Mouse (Mus musculus): ENCODE measurements around the gene Cabp2. TPM values are rescaled to one million over a fixed set of nuclear protein-coding genes. Genes with fewer than 3 reads are reported as not detected.
"Not testable (repeated sequence)": the region's sequence is repeated elsewhere in the genome, so short reads cannot be mapped to it uniquely, and the experiment has no call there.

The Cabp2 gene
- polyA plus RNA-seq, 1 experiment from 2014 or later, result not detected

DNA sequence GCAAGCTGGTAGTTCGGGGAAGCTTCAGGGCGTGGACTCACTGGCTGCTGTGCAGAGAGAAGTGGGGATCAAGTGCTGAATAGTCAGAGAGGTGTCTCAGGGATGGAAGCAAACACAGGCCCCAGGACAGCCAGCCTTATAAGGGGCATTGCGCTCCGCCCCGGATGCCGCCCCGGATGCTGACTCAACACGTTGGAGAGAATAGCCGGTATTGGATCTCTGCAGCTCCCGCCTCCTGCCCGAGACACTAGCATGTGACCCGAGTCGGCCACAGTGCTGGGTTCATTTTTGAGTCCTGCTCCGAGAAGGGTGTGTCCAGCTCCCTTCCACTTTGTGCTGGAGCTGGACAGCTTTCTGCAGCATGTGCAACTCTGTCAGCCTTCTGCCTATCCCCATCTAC lies 39.3 kb upstream of the Cabp2 start:
- ATAC-seq, result no peak
- WGBS, result 68% methylated on average over 14 of the region's 14 CpGs
- Histone ChIP-seq H3K4me2 (ENCODE audit: low read length) (no peak overlapping the region), H3K9ac (ENCODE audit: low read depth, low read length) (no peak overlapping the region), H3K27ac (ENCODE audit: low read depth, low read length) (no peak overlapping the region), H3K9me3 (ENCODE audit: control insufficient read depth, low read length) (no peaks in the 10 kb centered on the region), H3K4me1 (ENCODE audit: control insufficient read depth, insufficient read depth, low read depth, low read length) (no peaks in the 10 kb centered on the region; the same call in 1 of the 2 replicates), H3K27me3 (replicated peaks; ENCODE audit: control insufficient read depth, insufficient read depth, low read length) (no peaks in the 10 kb centered on the region), H3K4me3 (ENCODE audit: low read length) (no peak overlapping the region), H3K36me3 (ENCODE audit: control insufficient read depth, insufficient read depth, low read length) (no peaks in the 10 kb centered on the region)

GRCm38 (mm10) chr19:4044109-4044508 lies 37.3 kb upstream of the Cabp2 start:
- H3K4me1 ChIP-seq (ENCODE audit: control insufficient read depth, insufficient read depth, low read depth, low read length); H3K27ac ChIP-seq (ENCODE audit: low read depth, low read length); H3K9ac ChIP-seq (ENCODE audit: low read depth, low read length); H3K4me2 ChIP-seq (ENCODE audit: low read length); H3K9me3 ChIP-seq (ENCODE audit: control insufficient read depth, low read length); H3K27me3 ChIP-seq (replicated peaks; ENCODE audit: control insufficient read depth, insufficient read depth, low read length); ATAC-seq; H3K4me3 ChIP-seq (ENCODE audit: low read length); H3K36me3 ChIP-seq (ENCODE audit: control insufficient read depth, insufficient read depth, low read length): not testable (repeated sequence)
- 89% methylated on average over 5 of the region's 5 CpGs for WGBS

GRCm38 (mm10) chr19:4045966-4046865 lies 35.2 kb upstream of the Cabp2 start, which contains the start of gene Gstp2:
Gene Gstp2 (minus strand): TSS chr19:4046023.
- no peak within 1 kb of the TSS for H3K4me3 ChIP-seq (ENCODE audit: low read length)
- WGBS, result 45% methylated on average over 16 of the region's 16 CpGs
- no peak within 1 kb of the TSS for H3K9ac ChIP-seq (ENCODE audit: low read depth, low read length)
- no peaks in the 10 kb centered on the region for H3K27me3 ChIP-seq (replicated peaks; ENCODE audit: control insufficient read depth, insufficient read depth, low read length)
- peak within 1 kb of the TSS; percentile 41 for H3K4me2 ChIP-seq (ENCODE audit: low read length)
- no peak within 1 kb of the TSS for H3K27ac ChIP-seq (ENCODE audit: low read depth, low read length)
- H3K36me3 ChIP-seq (ENCODE audit: control insufficient read depth, insufficient read depth, low read length), result no peaks in the 10 kb centered on the region
- ATAC-seq, result 0 out of 2 replicates have a peak, but pooled peaks have one; percentile 48
- H3K4me1 ChIP-seq (ENCODE audit: control insufficient read depth, insufficient read depth, low read depth, low read length), result no peaks in the 10 kb centered on the region
- no peaks in the 10 kb centered on the region for H3K9me3 ChIP-seq (ENCODE audit: control insufficient read depth, low read length)

DNA sequence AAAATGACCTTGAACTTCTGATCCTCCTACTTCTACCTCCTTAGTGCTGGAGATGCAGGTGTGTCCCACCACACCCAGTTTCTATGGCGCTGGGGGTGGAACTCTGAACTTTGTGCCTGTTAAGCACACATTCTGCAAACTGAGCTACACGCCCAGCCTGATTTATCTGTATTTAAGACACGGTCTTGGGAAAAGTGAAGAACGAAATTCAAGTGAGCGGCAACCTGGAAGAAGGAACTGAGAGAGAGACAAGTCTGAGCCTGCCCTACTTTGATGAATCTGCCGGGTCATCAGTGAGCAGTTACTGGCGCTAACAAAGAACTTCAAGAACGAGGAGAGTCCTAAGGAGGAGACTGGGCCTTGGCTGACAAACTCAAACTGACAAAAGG lies 34.5 kb upstream of the Cabp2 start:
- 91% methylated on average over 8 of the region's 8 CpGs for WGBS
- ATAC-seq, result no peak

DNA sequence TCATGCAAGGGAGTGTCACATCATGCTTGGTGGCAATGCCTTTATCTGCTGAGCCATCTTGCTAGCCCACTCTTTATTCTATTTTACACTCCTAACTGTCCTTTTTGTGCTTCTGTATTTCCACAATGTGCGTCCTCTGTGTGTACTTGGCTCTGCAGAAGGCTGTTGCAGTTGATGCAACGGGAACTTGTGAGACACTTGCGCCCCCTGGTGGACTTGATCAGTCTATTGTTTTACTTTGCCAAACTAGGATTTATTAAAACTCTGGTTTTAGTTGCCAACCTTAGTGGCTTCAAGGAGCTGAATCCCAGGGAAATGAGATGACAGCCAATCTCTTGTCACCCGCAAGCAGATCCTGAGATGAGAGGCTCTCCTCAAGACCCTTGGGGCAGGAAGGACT lies 33.5 kb upstream of the Cabp2 start:
- Histone ChIP-seq H3K4me3 (ENCODE audit: low read length) (no peak overlapping the region), H3K36me3 (ENCODE audit: control insufficient read depth, insufficient read depth, low read length) (no peaks in the 10 kb centered on the region), H3K4me1 (ENCODE audit: control insufficient read depth, insufficient read depth, low read depth, low read length) (no peaks in the 10 kb centered on the region), H3K9me3 (ENCODE audit: control insufficient read depth, low read length) (no peaks in the 10 kb centered on the region), H3K4me2 (ENCODE audit: low read length) (no peak overlapping the region), H3K27me3 (replicated peaks; ENCODE audit: control insufficient read depth, insufficient read depth, low read length) (no peaks in the 10 kb centered on the region), H3K9ac (ENCODE audit: low read depth, low read length) (no peak overlapping the region), H3K27ac (ENCODE audit: low read depth, low read length) (no peak overlapping the region)
- 19% methylated on average over 4 of the region's 4 CpGs for WGBS
- no peak for ATAC-seq

More for the DNA sequence above, 34.5 kb upstream of the Cabp2 start:
- Histone ChIP-seq H3K27me3 (replicated peaks; ENCODE audit: control insufficient read depth, insufficient read depth, low read length) (no peaks in the 10 kb centered on the region), H3K4me1 (ENCODE audit: control insufficient read depth, insufficient read depth, low read depth, low read length) (no peaks in the 10 kb centered on the region), H3K36me3 (ENCODE audit: control insufficient read depth, insufficient read depth, low read length) (no peaks in the 10 kb centered on the region), H3K4me3 (ENCODE audit: low read length) (no peak overlapping the region), H3K4me2 (ENCODE audit: low read length) (no peak overlapping the region), H3K27ac (ENCODE audit: low read depth, low read length) (no peak overlapping the region), H3K9ac (ENCODE audit: low read depth, low read length) (no peak overlapping the region), H3K9me3 (ENCODE audit: control insufficient read depth, low read length) (no peaks in the 10 kb centered on the region)

DNA sequence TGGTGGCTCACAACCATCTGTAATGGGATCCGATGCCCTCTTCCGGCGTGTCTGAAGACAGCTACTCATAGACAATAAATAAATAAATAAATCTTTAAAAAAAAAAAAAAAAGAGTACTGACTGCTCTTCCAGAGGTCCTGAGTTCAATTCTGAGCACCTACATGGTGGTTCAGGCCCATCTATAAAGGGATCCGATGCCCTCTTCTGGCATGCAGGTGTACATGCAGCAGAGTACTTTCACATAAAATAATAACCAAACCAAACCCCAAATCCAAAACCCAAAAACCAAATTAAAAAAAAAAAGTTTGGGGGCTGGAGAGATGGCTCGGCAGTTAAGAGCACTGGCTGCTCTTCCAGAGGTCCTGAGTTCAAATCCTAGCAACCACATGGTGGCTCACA lies 32.3 kb upstream of the Cabp2 start:
- H3K9ac ChIP-seq (ENCODE audit: low read depth, low read length); H3K4me3 ChIP-seq (ENCODE audit: low read length); H3K4me2 ChIP-seq (ENCODE audit: low read length); ATAC-seq; H3K36me3 ChIP-seq (ENCODE audit: control insufficient read depth, insufficient read depth, low read length); H3K27me3 ChIP-seq (replicated peaks; ENCODE audit: control insufficient read depth, insufficient read depth, low read length); H3K4me1 ChIP-seq (ENCODE audit: control insufficient read depth, insufficient read depth, low read depth, low read length); H3K27ac ChIP-seq (ENCODE audit: low read depth, low read length); H3K9me3 ChIP-seq (ENCODE audit: control insufficient read depth, low read length): not testable (repeated sequence)
- WGBS, result 78% methylated on average over 5 of the region's 5 CpGs

DNA sequence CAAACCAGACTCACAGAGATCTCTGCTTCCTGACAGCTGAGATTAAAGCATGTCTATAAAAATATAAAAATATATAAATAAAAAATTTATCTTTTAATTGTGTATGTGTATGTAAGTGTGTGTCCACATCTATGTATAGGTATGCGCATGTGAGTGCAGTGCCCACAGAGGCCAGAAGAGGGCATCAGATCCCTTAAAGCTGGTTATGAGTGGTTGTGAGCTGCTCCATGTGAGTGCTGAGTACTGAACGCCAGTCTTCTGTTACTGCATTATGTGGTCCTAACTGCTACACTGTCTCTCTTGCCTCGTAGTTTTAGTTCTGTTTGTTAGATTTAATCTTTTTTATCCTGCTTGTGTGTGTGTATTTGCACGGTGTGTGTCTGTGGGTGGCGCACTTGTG lies 30.4 kb upstream of the Cabp2 start:
- no peaks in the 10 kb centered on the region for H3K27me3 ChIP-seq (replicated peaks; ENCODE audit: control insufficient read depth, insufficient read depth, low read length)
- H3K4me2 ChIP-seq (ENCODE audit: low read length), result no peak overlapping the region
- no peaks in the 10 kb centered on the region for H3K9me3 ChIP-seq (ENCODE audit: control insufficient read depth, low read length)
- H3K36me3 ChIP-seq (ENCODE audit: control insufficient read depth, insufficient read depth, low read length), result no peaks in the 10 kb centered on the region
- 95% methylated on average over 5 of the region's 5 CpGs for WGBS
- no peak overlapping the region for H3K4me3 ChIP-seq (ENCODE audit: low read length)
- no peak for ATAC-seq
- no peaks in the 10 kb centered on the region for H3K4me1 ChIP-seq (ENCODE audit: control insufficient read depth, insufficient read depth, low read depth, low read length)
- H3K27ac ChIP-seq (ENCODE audit: low read depth, low read length), result no peak overlapping the region
- no peak overlapping the region for H3K9ac ChIP-seq (ENCODE audit: low read depth, low read length)

DNA sequence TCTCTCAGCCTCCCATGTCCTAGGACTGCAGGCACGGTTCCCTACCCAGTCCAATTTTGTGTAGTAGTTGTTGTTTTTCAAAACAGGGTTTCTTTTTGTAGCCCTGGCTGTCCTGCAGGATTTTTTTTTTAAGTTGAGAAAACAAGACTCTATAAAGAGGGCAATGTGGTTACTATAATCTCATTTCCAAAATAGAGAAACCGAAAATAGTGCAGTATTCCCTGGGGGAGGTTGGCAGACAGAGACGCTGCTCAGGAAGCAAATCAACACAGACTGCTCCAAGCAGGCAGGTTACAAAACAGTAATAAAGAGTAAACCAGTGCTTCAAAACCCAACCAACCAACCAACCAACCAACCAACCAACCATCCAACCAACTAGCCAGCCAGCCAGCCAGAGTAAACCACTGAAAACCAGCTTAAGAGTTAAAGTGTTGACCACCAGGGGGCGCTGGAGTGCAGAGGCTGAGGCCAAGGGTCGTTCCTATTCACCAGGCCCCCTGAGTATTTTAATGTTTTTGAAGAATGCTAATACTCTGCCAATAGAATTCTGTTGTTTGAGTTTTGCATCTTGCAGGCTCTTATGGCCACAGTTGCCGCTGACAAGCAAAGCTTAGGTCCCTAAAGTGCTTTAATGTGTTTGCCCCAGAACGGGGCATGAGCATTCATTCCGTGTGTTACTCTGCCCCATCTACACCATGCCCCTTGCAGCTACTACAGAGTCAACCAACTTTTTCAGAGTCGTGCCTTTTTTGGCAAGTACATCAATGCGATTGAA lies 29.4 kb upstream of the Cabp2 start:
- 51% methylated on average over 10 of the region's 10 CpGs for WGBS
- no peak for ATAC-seq
- H3K4me3 ChIP-seq (ENCODE audit: low read length), result no peak overlapping the region
- H3K4me2 ChIP-seq (ENCODE audit: low read length), result no peak overlapping the region
- no peak overlapping the region for H3K9ac ChIP-seq (ENCODE audit: low read depth, low read length)
- H3K27me3 ChIP-seq (replicated peaks; ENCODE audit: control insufficient read depth, insufficient read depth, low read length), result no peaks in the 10 kb centered on the region
- H3K27ac ChIP-seq (ENCODE audit: low read depth, low read length), result no peak overlapping the region
- no peaks in the 10 kb centered on the region for H3K4me1 ChIP-seq (ENCODE audit: control insufficient read depth, insufficient read depth, low read depth, low read length)
- no peaks in the 10 kb centered on the region for H3K36me3 ChIP-seq (ENCODE audit: control insufficient read depth, insufficient read depth, low read length)
- no peaks in the 10 kb centered on the region for H3K9me3 ChIP-seq (ENCODE audit: control insufficient read depth, low read length)

DNA sequence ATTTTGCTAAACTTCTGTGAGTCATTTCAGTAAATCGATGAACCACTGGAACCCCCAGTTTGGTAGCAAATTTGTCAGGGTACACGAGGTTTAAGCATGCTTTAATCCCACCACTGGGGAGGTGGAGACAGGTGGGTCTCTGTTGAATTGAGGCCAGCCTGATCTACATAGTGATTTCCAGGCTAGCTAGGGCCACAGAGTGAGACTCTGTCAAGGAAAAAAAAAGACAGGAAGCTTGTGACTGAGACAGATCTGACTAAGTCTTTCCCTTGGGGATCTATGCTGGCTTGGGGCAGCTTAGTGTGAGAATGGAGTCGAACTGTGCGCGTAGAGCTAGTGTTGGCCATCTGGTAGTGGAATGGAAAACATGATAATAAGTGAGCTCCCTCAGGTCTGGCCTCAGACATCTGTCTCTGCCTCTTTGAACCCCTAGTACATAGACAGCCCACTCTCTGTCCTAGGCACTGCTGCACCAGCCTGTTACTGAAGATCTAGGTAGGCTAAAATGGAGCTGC lies 28.8 kb upstream of the Cabp2 start:
- Histone ChIP-seq H3K4me1 (ENCODE audit: control insufficient read depth, insufficient read depth, low read depth, low read length) (no peaks in the 10 kb centered on the region), H3K27me3 (replicated peaks; ENCODE audit: control insufficient read depth, insufficient read depth, low read length) (no peaks in the 10 kb centered on the region), H3K4me3 (ENCODE audit: low read length) (no peak overlapping the region), H3K4me2 (ENCODE audit: low read length) (no peak overlapping the region), H3K9ac (ENCODE audit: low read depth, low read length) (no peak overlapping the region), H3K27ac (ENCODE audit: low read depth, low read length) (no peak overlapping the region), H3K36me3 (ENCODE audit: control insufficient read depth, insufficient read depth, low read length) (no peaks in the 10 kb centered on the region), H3K9me3 (ENCODE audit: control insufficient read depth, low read length) (no peaks in the 10 kb centered on the region)
- WGBS, result 64% methylated on average over 5 of the region's 5 CpGs
- ATAC-seq, result no peak
